Mouse (Mus musculus) layer of hippocampus, postnatal 36 days (tissue): ENCODE results near the gene Smco1. TPM values are rescaled to one million over a fixed set of nuclear protein-coding genes. Genes with fewer than 3 reads are reported as not detected.
"Not testable (repeated sequence)": the region's sequence is repeated elsewhere in the genome, so short reads cannot be mapped to it uniquely, and the experiment has no call there.

Experiments used
- DNase-seq, 2 experiments: peaks; one replicate each; pipeline ENCODE4 v3.0.0; 2022
- total RNA-seq, 2 experiments: library from RNA; stranded (reverse); gene quantifications; 2 replicates each; pipeline ENCODE4 v1.2.3; 2021

Smco1 gene
- under 1 TPM in 1 of 2 experiments, not detected in 1; 0.28 TPM for total RNA-seq

GRCm38 (mm10) chr16:32271291-32271690, at the start of gene Smco1:
Smco1 (plus strand) TSS chr16:32271468.
- no peak for DNase-seq

DNA sequence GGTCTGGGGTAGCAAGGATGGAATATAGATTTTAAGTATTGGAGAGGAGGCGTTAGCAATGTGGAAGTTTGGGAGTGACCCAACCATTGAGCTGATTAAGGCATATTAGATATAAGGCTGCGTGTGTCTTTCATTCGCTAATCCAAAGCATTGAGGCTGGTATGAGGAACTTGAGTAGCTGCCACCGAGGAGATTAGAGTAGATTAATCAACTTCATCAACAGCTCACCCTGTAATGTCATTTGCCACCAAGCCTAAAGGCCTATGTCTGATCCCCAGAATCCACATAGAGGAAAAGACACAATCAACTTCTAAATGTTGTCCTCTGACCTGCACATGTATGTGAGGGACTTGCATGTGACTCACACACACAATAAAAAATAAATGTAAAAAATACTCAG, 49.5 kb upstream of the Smco1 start:
- DNase-seq = no peak

DNA sequence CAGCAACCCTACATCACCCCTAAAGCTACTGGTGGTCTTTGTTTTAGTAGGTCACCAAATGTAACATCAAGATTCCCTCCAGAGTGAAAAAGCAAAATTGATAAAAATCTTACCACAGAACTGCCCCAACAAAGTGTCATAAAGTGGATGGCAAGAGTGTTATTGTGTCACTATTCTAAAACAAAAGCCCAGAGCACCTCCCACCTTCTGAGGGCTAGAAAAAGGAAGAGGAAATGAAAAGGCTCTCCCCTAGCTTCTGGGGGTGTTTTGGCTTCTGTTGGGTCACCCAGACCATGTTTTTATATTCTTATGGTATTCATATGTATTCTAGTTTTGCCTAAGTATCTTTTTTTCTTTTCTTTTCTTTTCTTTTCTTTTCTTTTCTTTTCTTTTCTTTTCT, 48.9 kb upstream of the Smco1 start:
- no peak for DNase-seq

GRCm38 (mm10) chr16:32232050-32232449, 39.2 kb upstream of the Smco1 start:
- DNase-seq = not testable (repeated sequence)

- DNase-seq = no peak
Measured at GRCm38 (mm10) chr16:32237930-32238680, 33.2 kb upstream of the Smco1 start.

GRCm38 (mm10) chr16:32239428-32240312, 31.6 kb upstream of the Smco1 start:
- DNase-seq = no peak

DNA sequence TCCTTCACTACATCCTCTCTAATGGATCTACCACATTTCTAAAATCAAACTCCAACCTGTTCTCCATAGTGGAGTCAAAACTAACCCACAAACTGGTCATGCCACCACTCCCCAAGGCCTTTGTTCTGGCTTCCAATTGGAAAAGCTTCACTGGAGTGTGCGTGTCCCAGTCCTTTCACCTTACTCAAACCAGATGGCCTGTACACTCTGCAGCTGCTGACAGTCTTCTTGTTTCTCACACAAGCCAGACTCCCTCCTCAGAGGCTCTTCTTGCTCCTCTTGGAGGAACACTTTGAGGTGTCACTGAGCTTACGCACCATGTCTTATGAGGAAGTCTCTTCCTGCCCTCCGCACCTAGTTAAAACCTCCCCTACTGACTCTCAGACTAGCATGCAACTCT, 27.4 kb upstream of the Smco1 start:
- no peak for DNase-seq

DNA sequence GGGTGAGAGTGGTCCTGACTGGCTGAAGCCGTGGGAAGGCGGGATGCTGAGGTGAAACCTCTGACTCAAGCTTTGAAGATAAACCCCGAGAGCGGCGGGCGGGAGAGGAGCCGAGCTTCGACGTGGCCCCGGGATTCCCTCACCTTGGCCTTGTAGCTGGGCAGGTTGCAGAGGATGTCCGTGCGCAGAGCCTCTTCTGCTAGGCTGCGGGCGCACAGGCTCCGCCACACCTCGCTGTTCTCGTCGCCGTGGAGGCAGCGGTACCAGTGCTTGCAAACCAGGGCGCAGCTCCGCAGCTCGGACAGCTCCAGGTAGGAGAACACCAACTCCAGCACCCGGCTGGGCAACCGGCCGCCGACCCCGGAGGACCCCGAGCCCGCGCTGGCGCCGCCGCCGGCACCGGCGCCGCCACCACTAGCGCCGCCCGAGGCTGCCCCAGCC, 24.9 kb upstream of the Smco1 start:
- DNase-seq = no peak

DNA sequence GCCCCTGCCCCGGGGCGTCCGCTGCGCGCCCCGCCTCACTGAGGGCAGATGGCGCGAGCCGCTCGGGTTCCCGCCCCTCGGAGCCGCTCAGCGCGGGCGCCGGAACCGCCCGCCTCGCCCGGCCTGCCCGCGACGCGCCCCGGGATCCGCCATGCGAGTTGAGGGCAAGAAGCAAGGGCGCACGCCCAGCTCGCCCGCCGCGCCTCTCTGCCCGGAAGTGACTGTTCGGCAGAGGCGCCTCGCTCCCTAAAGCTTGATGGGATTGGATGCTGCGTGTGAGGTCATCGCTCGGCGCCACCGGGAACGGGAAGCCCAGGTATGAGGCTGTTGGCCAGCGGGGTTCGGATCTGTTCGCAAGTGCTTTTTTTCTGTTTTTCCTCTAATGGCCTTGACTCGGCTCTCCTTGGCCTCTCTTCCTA, 24.3 kb upstream of the Smco1 start, which contains the start of the genes Fbxo45 and Wdr53:
Fbxo45 (minus strand) TSS at position 207 of the 419 bp plus-strand sequence.
Wdr53 (plus strand) TSS at position 276 of the 419 bp plus-strand sequence.
- DNase-seq = peak; percentile 97 to 98

GRCm38 (mm10) chr16:32264225-32264624, 7.0 kb upstream of the Smco1 start:
- DNase-seq = not testable (repeated sequence)

GRCm38 (mm10) chr16:32273338-32273737, 2.1 kb downstream of the Smco1 start:
- no peak for DNase-seq

- DNase-seq = no peak
Measured at GRCm38 (mm10) chr16:32275041-32275440, 3.8 kb downstream of the Smco1 start.

- no peak for DNase-seq
Measured at GRCm38 (mm10) chr16:32275830-32276229, 4.6 kb downstream of the Smco1 start.

DNA sequence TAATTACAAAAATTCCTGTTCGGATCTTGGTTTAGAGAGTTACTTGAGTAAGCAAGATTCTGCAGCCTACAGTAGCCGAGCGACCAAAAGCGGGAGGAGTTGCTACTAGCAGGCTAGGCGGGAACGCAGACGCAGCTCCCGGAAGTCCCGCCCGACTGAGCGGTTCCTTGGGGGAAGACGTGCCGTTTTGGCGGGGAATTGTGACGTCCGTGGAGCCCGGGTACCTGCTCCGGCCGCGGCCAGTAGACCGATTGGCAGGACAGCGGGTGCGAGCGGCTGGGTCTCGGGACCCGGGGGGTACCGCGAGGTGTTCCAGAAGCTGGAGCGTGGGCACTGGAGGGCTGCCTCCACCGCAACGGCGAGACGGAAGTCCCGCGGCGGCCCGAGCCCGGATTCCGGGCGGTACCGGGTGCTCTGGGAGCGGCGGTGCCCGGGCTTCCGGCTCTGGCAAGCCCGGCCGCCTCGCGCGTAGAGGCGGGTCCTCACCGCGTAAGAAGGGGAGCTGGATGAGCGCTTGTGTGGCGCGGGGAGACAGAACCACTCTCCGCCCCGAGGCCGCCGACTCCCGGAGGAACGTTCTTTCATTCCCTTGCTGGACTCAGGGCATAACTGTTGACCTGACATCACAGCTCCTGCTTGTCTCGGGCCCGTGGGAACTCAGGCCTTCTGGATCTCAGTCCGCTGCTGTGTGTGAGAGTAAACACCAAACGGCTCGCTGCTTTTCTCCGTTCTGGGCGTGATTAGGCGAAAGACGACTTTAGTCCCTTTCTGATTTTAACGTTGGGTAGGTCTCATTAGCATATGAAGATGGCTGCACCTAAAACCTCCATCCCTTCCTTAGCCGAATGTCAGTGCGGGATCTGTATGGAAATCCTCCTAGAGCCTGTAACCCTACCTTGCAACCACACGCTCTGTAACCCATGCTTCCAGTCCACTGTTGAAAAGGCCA, 6.3 kb downstream of the Smco1 start, which contains the start of gene Rnf168:
Rnf168 (plus strand) TSS at position 152 of the 949 bp plus-strand sequence.
- DNase-seq = peak; percentile 93 to 94

- no peak for DNase-seq
Measured at GRCm38 (mm10) chr16:32278396-32278795, 7.1 kb downstream of the Smco1 start.

DNA sequence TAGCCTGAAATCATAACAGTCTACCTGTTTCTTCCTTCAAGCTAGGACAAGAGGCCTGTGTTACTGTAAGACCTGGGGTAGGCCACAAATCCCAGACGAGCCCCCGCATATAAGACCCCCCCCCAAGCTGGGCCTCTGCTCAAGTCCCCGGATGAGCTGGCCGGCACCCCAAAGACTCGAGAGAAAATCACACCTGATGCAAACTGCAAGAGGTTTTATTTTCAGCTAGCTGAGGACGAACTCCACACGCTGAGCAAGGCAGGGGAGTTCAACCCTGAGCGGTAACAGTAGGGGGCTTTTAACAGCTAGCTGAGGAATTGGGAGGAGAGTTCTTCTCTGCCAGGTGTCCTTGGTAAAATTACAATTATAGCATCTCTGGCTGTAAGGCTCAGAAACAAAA, 8.9 kb downstream of the Smco1 start:
- no peak for DNase-seq

DNA sequence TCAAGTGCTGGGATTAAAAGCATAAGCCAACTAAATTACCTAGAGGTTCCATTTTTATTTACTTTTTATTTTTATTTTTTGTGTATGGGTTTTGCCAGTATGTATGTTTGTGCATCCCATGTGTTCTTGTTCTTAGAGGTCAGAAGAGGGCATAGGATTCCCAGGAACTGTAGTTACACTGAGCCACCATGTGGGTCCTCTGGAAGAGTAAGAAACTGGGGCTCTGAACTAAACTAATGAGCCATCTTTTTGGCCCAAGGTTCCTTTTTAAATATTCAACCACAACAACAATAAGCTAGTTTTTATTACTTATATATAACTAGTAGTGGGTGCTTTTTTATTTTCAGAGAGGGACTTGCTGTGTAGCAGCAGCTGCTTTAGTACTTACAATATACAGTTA, 11.3 kb downstream of the Smco1 start:
- DNase-seq = no peak

DNA sequence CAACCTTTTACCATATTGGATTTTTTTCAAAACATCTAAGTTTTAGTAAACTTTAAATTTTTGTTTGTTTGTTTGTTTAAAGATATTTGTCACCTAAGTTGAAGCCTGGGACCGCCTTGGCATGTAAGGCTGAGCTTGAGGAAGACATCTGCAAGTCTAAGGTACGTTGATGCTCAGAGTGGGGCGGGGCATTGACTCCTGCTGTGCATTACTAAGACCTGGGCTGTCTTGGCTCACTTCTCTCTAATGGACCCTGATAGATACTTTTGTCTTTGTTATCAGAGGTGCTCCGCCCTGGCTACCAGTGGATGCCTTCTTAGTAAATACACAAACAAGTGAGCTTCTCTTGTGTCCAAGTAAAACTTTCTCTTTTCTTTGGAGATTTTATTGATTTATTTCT, 20.6 kb downstream of the Smco1 start:
- no peak for DNase-seq

- not testable (repeated sequence) for DNase-seq
Measured at GRCm38 (mm10) chr16:32299617-32300016, 28.3 kb downstream of the Smco1 start.

DNA sequence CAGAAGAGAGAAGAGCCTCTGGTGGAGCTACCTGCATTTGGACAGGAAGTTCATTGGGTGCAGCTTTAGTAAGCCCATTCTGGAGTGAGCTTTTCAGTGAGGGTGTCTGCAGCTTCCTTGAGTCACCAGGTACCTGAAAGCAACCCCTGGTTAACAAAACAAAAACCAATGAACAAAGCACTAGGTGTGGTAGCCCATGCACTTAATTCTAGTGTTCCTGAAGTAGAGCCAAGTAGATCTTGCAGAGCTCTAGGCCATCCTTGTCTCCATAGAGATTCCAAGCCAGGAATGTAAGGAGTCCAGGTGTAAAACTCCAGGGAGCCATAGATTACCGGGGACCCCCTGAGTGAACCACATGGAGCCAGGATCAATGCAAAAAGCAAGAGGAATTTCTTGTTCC, 31.8 kb downstream of the Smco1 start:
- no peak for DNase-seq

DNA sequence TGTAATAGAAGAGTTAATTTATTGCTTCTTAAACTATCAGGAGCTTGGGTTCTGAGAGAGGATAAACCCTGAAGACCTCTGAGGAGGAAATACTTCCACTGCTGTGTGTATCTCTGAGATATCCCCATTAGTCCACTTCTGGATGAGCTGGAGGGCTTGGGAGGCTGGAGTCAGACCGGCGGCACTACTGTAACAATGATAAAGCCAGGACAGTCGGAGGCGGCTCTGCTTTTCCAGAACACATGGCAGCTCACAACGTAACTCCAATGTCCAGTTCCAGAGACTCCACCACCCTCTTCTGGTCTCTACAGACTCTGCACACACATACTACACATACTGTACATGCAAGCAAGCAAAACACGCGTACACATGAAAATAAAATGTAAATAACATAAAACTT, 32.6 kb downstream of the Smco1 start:
- no peak for DNase-seq

GRCm38 (mm10) chr16:32311970-32312369, 40.7 kb downstream of the Smco1 start:
- DNase-seq = no peak
